Mouse (Mus musculus): ENCODE results near the gene Slc43a3.

GRCm38 (mm10) chr2:84952693-84953092, 16.3 kb downstream of the Slc43a3 start:
- TF ChIP-seq POLR2A (IDR thresholded peaks at IDR 0.05; ENCODE audit: insufficient read length, low read depth) = no peak
- no peak for TF ChIP-seq MYOD1 (IDR thresholded peaks at IDR 0.05; ENCODE audit: control insufficient read depth in 1 of 3, insufficient read length in 2 of 3, low read depth in 2 of 3)
- no peak for TF ChIP-seq MAX (IDR thresholded peaks at IDR 0.05; ENCODE audit: low read depth)
